Mouse (Mus musculus) frontal cortex, postnatal 14 days (tissue): ENCODE measurements around the gene Adgrl3.

Source experiments
- DNase-seq, 2 experiments: peaks; one replicate each; pipeline ENCODE4 v3.0.0; 2022; ENCODE audit warnings: low spot score in 2 of 2

Adgrl3 gene

GRCm38 (mm10) chr5:81832679-81833078, 812.7 kb downstream of the Adgrl3 start:
- DNase-seq, result no peak

GRCm38 (mm10) chr5:81837860-81838259, 817.9 kb downstream of the Adgrl3 start:
- no peak for DNase-seq

- DNase-seq, result no peak
Observed at GRCm38 (mm10) chr5:81843798-81844197, 823.9 kb downstream of the Adgrl3 start.

GRCm38 (mm10) chr5:81870336-81870735, 850.4 kb downstream of the Adgrl3 start:
- no peak for DNase-seq
